Mouse (Mus musculus) lung, postnatal 36 days (tissue): ENCODE data around the gene Lrrc3.
"Not testable (repeated sequence)": the region's sequence is repeated elsewhere in the genome, so short reads cannot be mapped to it uniquely, and the experiment has no call there.

Source experiments
- DNase-seq: peaks from one replicate; pipeline ENCODE4 v3.0.0; 2022; ENCODE audit warnings: mixed read lengths

Lrrc3 gene

GRCm38 (mm10) chr10:77902211-77902893 lies at the start of gene Lrrc3:
Lrrc3 (minus strand) TSS chr10:77902536.
- DNase-seq, result peak; percentile 31

- DNase-seq, result not testable (repeated sequence)
Measured at GRCm38 (mm10) chr10:77950468-77950867, 48.1 kb upstream of the Lrrc3 start.

- DNase-seq, result no peak
Measured at GRCm38 (mm10) chr10:77939685-77940084, 37.3 kb upstream of the Lrrc3 start.

GRCm38 (mm10) chr10:77927375-77927774 lies 25.0 kb upstream of the Lrrc3 start:
- DNase-seq, result no peak

- peak; percentile 73 for DNase-seq
Measured at GRCm38 (mm10) chr10:77926140-77926539, 23.8 kb upstream of the Lrrc3 start.

GRCm38 (mm10) chr10:77922681-77923080 lies 20.3 kb upstream of the Lrrc3 start:
- DNase-seq, result no peak

GRCm38 (mm10) chr10:77921009-77921408 lies 18.7 kb upstream of the Lrrc3 start:
- no peak for DNase-seq

- DNase-seq, result peak; percentile 81
Measured at GRCm38 (mm10) chr10:77916636-77917335, 14.4 kb upstream of the Lrrc3 start.

- DNase-seq, result no peak
Measured at GRCm38 (mm10) chr10:77913292-77913691, 11.0 kb upstream of the Lrrc3 start.

GRCm38 (mm10) chr10:77912605-77913004 lies 10.3 kb upstream of the Lrrc3 start:
- no peak for DNase-seq

GRCm38 (mm10) chr10:77902894-77903715 lies 769 bp upstream of the Lrrc3 start:
- peak; percentile 30 for DNase-seq

GRCm38 (mm10) chr10:77901871-77902210 lies 495 bp downstream of the Lrrc3 start:
- no peak for DNase-seq

GRCm38 (mm10) chr10:77900903-77901818 lies 1.2 kb downstream of the Lrrc3 start:
- DNase-seq, result no peak

GRCm38 (mm10) chr10:77900126-77900525 lies 2.2 kb downstream of the Lrrc3 start:
- DNase-seq, result no peak

- no peak for DNase-seq
Measured at GRCm38 (mm10) chr10:77895562-77895961, 6.8 kb downstream of the Lrrc3 start.

- DNase-seq, result no peak
Measured at GRCm38 (mm10) chr10:77890987-77891565, 11.3 kb downstream of the Lrrc3 start.

GRCm38 (mm10) chr10:77886007-77886747 lies 16.2 kb downstream of the Lrrc3 start:
- DNase-seq, result no peak

GRCm38 (mm10) chr10:77882553-77882952 lies 19.8 kb downstream of the Lrrc3 start:
- no peak for DNase-seq

- no peak for DNase-seq
Measured at GRCm38 (mm10) chr10:77880305-77880704, 22.0 kb downstream of the Lrrc3 start.

GRCm38 (mm10) chr10:77878985-77879384 lies 23.4 kb downstream of the Lrrc3 start:
- DNase-seq, result peak; percentile 46

- DNase-seq, result peak; percentile 65
Measured at GRCm38 (mm10) chr10:77869651-77870050, 32.7 kb downstream of the Lrrc3 start.
